ENCODE assay signal across 23 mouse cellular contexts in the genomic region with DNA sequence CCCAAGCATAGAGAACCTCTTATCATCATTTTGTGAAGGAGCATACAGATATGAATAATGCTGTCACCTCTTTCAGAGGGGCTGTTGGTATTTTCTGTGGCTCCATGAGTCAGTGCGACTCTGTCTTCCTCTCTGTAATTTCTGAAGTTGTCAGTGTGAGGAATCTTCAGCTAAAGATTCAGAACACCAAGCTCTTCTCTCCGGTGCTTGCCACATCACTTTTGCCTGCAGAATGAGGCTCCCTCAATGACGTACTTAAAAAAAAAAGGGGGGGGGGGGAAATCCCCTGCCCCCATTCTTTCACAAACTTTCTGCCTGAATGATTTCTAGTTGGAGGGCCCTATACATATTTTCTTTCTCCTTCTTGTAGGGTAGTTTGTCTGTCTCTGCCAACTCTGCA. TPM values are rescaled to one million over a fixed set of nuclear protein-coding genes. Genes with fewer than 3 reads are reported as not detected.
DNase-seq lines count a peak whose midpoint lies in the region; ATAC-seq and TF ChIP-seq lines count a peak whose summit lies in the region.
"Had no signal": no experiment of that assay in that cellular context is flagged by ENCODE, and none has a peak within 500 bp of the region (broad histone marks: within the 10 kb centered on the region; RNA-seq: fewer than 3 reads in every experiment).

No protein-coding gene starts in this region.

- no peak overlapping the region for H3K9ac ChIP-seq in hindbrain, embryonic 14.5 days
- no peak overlapping the region for H3K9ac ChIP-seq in hindbrain, embryonic 11.5 days (ENCODE audit: low read depth, low read length)
- H3K9ac ChIP-seq in neural tube, embryonic 11.5 days (ENCODE audit: low read length): no peak overlapping the region
- no peak overlapping the region for H3K9ac ChIP-seq in midbrain, postnatal 0 days (replicated peaks; ENCODE audit: low read length, poor library complexity, severe bottlenecking)
- H3K9ac ChIP-seq: embryonic facial prominence, embryonic 13.5 days; stomach, embryonic 15.5 days had no signal

- peak overlapping the region; percentile 68; the same call in 1 of the 2 replicates for H3K4me2 ChIP-seq in hindbrain, embryonic 14.5 days (replicated peaks)
- H3K4me2 ChIP-seq in hindbrain, embryonic 11.5 days (replicated peaks; ENCODE audit: low read depth, low read length): no peak overlapping the region
- H3K4me2 ChIP-seq in neural tube, embryonic 11.5 days (ENCODE audit: low read depth): no peak overlapping the region
- peak overlapping the region; percentile 62; the same call in 1 of the 2 replicates for H3K4me2 ChIP-seq in midbrain, postnatal 0 days (ENCODE audit: low read depth, low read length, poor library complexity, severe bottlenecking)

- ATAC-seq in hindbrain, embryonic 14.5 days (ENCODE audit: low FRiP score): no peak
- ATAC-seq in hindbrain, embryonic 11.5 days (ENCODE audit: low FRiP score): no peak
- no peak for ATAC-seq in neural tube, embryonic 11.5 days (ENCODE audit: insufficient read depth, low FRiP score, low TSS enrichment)
- ATAC-seq in midbrain, postnatal 0 days (ENCODE audit: low FRiP score): no peak
- ATAC-seq: activated CD4-positive, CD25-positive, alpha-beta regulatory T cell, adult 4 months; forebrain, embryonic 13.5 days had no signal

- TF ChIP-seq CTCF in midbrain, postnatal 0 days (IDR thresholded peaks at IDR 0.05): no peak
- TF ChIP-seq CTCF in kidney, adult 2 months (conservative IDR thresholded peaks at IDR 0.05; ENCODE audit: insufficient read depth, insufficient read length, low read depth, low read length): no peak

- TF ChIP-seq POLR2A in kidney, adult 2 months (IDR thresholded peaks at IDR 0.05; ENCODE audit: low read depth, low read length): no peak

- H3K27me3 ChIP-seq in hindbrain, embryonic 14.5 days (ENCODE audit: control insufficient read depth, insufficient read depth, low read length): no peaks in the 10 kb centered on the region
- H3K27me3 ChIP-seq in hindbrain, embryonic 11.5 days (ENCODE audit: control insufficient read depth, insufficient read depth, low read length): no peaks in the 10 kb centered on the region
- no peaks in the 10 kb centered on the region for H3K27me3 ChIP-seq in neural tube, embryonic 11.5 days (ENCODE audit: control insufficient read depth, insufficient read depth, low read length)
- H3K27me3 ChIP-seq in midbrain, postnatal 0 days (ENCODE audit: insufficient read depth, low read length): no peaks in the 10 kb centered on the region
- H3K27me3 ChIP-seq in kidney, adult 2 months (replicated peaks; ENCODE audit: control insufficient read depth, insufficient read depth, low read length): no peaks in the 10 kb centered on the region; the same call in 1 of the 2 replicates

- DNase-seq in hindbrain, embryonic 14.5 days (ENCODE audit: low spot score): no peak
- no peak for DNase-seq in hindbrain, embryonic 11.5 days (ENCODE audit: low spot score)
- DNase-seq in neural tube, embryonic 11.5 days (ENCODE audit: low spot score): peak; percentile 9
- DNase-seq in neural tube, embryonic 10.5 days (ENCODE audit: extremely low spot score, low spot score): no peak
- no peak for DNase-seq in midbrain, postnatal 0 days (ENCODE audit: low spot score)
- DNase-seq in kidney, adult 2 months: no peak
- DNase-seq in lung, postnatal 4 days: no peak
- DNase-seq: adrenal gland, adult 8-10 months; B cell, adult 2 months; cerebellum, adult 18-20 months; gastrocnemius, postnatal 14 days; heart, adult 11 months; kidney, adult 11 months; kidney, postnatal 4 days; thymus, postnatal 36 days had no signal

- no peaks in the 10 kb centered on the region for H3K36me3 ChIP-seq in hindbrain, embryonic 14.5 days (replicated peaks; ENCODE audit: control insufficient read depth, insufficient read depth)
- no peaks in the 10 kb centered on the region for H3K36me3 ChIP-seq in hindbrain, embryonic 11.5 days (ENCODE audit: control insufficient read depth, insufficient read depth, low read length)
- no peaks in the 10 kb centered on the region for H3K36me3 ChIP-seq in neural tube, embryonic 11.5 days (ENCODE audit: control insufficient read depth, insufficient read depth, low read length)
- H3K36me3 ChIP-seq in midbrain, postnatal 0 days (ENCODE audit: insufficient read depth, low read length): no peaks in the 10 kb centered on the region
- no peaks in the 10 kb centered on the region for H3K36me3 ChIP-seq in kidney, adult 2 months (ENCODE audit: control insufficient read depth, insufficient read depth, low read length)
- H3K36me3 ChIP-seq: embryonic facial prominence, embryonic 13.5 days; stomach, embryonic 15.5 days had no signal

- H3K9me3 ChIP-seq in hindbrain, embryonic 14.5 days (ENCODE audit: control insufficient read depth, low read length): no peaks in the 10 kb centered on the region
- H3K9me3 ChIP-seq in hindbrain, embryonic 11.5 days (ENCODE audit: control insufficient read depth, low read length): no peaks in the 10 kb centered on the region
- H3K9me3 ChIP-seq in neural tube, embryonic 11.5 days (ENCODE audit: control insufficient read depth, low read length): no peaks in the 10 kb centered on the region
- H3K9me3 ChIP-seq in midbrain, postnatal 0 days (ENCODE audit: low read length): no peaks in the 10 kb centered on the region
- H3K9me3 ChIP-seq: embryonic facial prominence, embryonic 13.5 days; forebrain, embryonic 13.5 days; stomach, embryonic 15.5 days had no signal

- 35% methylated on average over 3 of the region's 3 CpGs for WGBS in hindbrain, embryonic 14.5 days
- WGBS in hindbrain, embryonic 11.5 days: 39% methylated on average over 3 of the region's 3 CpGs
- WGBS in neural tube, embryonic 11.5 days: 52% methylated on average over 3 of the region's 3 CpGs
- WGBS in midbrain, postnatal 0 days: 30% methylated on average over 3 of the region's 3 CpGs
- 50% methylated on average over 3 of the region's 3 CpGs for WGBS in kidney, adult 2 months

- H3K27ac ChIP-seq in hindbrain, embryonic 14.5 days: no peak overlapping the region
- H3K27ac ChIP-seq in hindbrain, embryonic 11.5 days (ENCODE audit: low read depth, low read length): no peak overlapping the region
- no peak overlapping the region for H3K27ac ChIP-seq in neural tube, embryonic 11.5 days (ENCODE audit: low read depth, low read length)
- H3K27ac ChIP-seq in midbrain, postnatal 0 days (ENCODE audit: low read depth, low read length): no peak overlapping the region
- H3K27ac ChIP-seq in kidney, adult 2 months (ENCODE audit: insufficient read depth, low read depth, low read length): no peak overlapping the region
- H3K27ac ChIP-seq: embryonic facial prominence, embryonic 13.5 days; forebrain, embryonic 13.5 days; macrophage; stomach, embryonic 15.5 days had no signal

- no peak overlapping the region for H3K4me3 ChIP-seq in hindbrain, embryonic 14.5 days (replicated peaks; ENCODE audit: low read length)
- no peak overlapping the region for H3K4me3 ChIP-seq in hindbrain, embryonic 11.5 days (ENCODE audit: low read depth, low read length)
- H3K4me3 ChIP-seq in neural tube, embryonic 11.5 days (ENCODE audit: low read depth, low read length): no peak overlapping the region
- no peak overlapping the region for H3K4me3 ChIP-seq in midbrain, postnatal 0 days (ENCODE audit: low read depth, low read length)
- H3K4me3 ChIP-seq in kidney, adult 2 months (ENCODE audit: insufficient read depth, low read depth, low read length): no peak overlapping the region
- H3K4me3 ChIP-seq: erythroblast, embryonic 14.5 days; myocyte had no signal

- peaks cover 17% of the 10 kb centered on the region; the same call in 1 of the 2 replicates for H3K4me1 ChIP-seq in hindbrain, embryonic 14.5 days (replicated peaks; ENCODE audit: control insufficient read depth, insufficient read depth, low read length)
- 0 out of 2 replicates have a peak, but pooled peaks cover 3% of the 10 kb centered on the region for H3K4me1 ChIP-seq in hindbrain, embryonic 11.5 days (replicated peaks; ENCODE audit: control insufficient read depth, insufficient read depth, low read length)
- no peaks in the 10 kb centered on the region; the same call in 1 of the 2 replicates for H3K4me1 ChIP-seq in neural tube, embryonic 11.5 days (ENCODE audit: control insufficient read depth, insufficient read depth, low read length)
- no peaks in the 10 kb centered on the region for H3K4me1 ChIP-seq in midbrain, postnatal 0 days (ENCODE audit: insufficient read depth, low read length)
- no peaks in the 10 kb centered on the region for H3K4me1 ChIP-seq in kidney, adult 2 months (ENCODE audit: control insufficient read depth, insufficient read depth, low read length)

RNA-seq across cellular contexts. Expression of gene Snap25, which starts 2.1 kb away (rescaled TPM):
- polyA plus RNA-seq in hindbrain, embryonic 14.5 days (2014; fragmentation: Nextera tagmentation; extraction: Ambion mirVana): 266 and 270 TPM in 2 replicates
- 56.7 and 66.8 TPM in 2 replicates for polyA plus RNA-seq in hindbrain, embryonic 11.5 days (2014; fragmentation: Nextera tagmentation; extraction: Ambion mirVana)
- polyA plus RNA-seq in neural tube, embryonic 11.5 days (2014; fragmentation: Nextera tagmentation; extraction: Ambion mirVana): 65.9 and 69.6 TPM in 2 replicates
- 209 and 253 TPM in 2 replicates for total RNA-seq in midbrain, postnatal 0 days (2014; rRNA removed)
- polyA plus RNA-seq in midbrain, postnatal 0 days (2015; fragmentation: Nextera tagmentation; extraction: Ambion mirVana): 293 and 327 TPM in 2 replicates
- polyA plus RNA-seq in kidney, adult 2 months (2012; rRNA removed): 0.39 and 1.9 TPM in 2 replicates
- polyA plus RNA-seq: liver, adult 2 months; macrophage; myocyte had no signal

Comparison
In these comparisons a context has a peak if more than half of its experiments do, and no peak if none do; other contexts are left out.
1. H3K4me2 ChIP-seq: peak in hindbrain, embryonic 14.5 days (single experiment) and midbrain, postnatal 0 days (single experiment); none in hindbrain, embryonic 11.5 days (single experiment) and neural tube, embryonic 11.5 days (single experiment).
2. RNA of gene Snap25, which starts 2.1 kb away (polyA plus RNA-seq): 293 to 327 TPM in midbrain, postnatal 0 days, 266 to 270 TPM in hindbrain, embryonic 14.5 days, 65.9 to 69.6 TPM in neural tube, embryonic 11.5 days and 56.7 to 66.8 TPM in hindbrain, embryonic 11.5 days; 0.39 to 1.9 TPM in kidney, adult 2 months; every median in the first group is over 10 times any median in the second.